Mouse (Mus musculus): ENCODE results near the gene Sds.

DNA sequence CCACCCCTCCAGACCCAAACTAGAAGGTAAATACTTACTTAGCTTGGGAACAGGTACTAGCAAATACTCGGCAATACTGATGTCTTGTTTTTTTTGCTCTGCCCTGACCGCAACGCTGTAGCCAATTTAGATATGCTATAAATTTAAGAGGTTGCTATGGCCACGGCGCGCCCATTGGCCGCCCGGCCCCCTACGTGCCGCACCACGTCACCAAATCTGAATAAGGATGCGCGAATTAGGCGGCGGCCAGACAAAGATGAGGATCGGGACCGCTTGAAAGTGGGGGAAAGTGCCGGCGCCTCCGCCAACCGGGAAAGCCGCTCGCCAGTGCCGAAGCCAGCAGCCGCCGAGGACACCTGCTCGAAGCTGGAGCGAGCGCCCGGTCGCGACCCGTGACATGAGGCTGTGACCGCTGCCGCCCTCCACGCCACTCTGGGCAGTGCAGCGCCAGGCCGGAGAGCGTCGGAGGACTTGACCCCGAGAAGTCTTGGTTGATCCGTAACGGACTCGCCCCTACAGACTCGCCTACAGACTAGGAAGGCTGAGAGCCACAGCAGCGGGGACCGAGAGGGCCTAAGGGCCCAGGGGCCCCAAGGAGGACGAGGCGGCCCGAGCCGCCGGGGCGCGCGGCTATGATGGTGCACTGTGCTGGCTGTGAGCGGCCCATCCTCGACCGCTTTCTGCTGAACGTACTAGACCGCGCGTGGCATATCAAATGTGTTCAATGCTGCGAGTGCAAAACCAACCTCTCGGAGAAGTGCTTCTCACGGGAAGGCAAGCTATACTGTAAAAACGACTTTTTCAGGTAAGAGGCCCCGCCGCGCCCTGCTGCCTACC is 44.5 kb upstream of the Sds start, which contains the start of gene Lhx5:
- TF ChIP-seq GATA1 (IDR thresholded peaks at IDR 0.05; ENCODE audit: low read length) (no peak), TAL1 (IDR thresholded peaks at IDR 0.05; ENCODE audit: low read length) (no peak)
